Mouse (Mus musculus): ENCODE results near the gene Slc7a5. TPM values are rescaled to one million over a fixed set of nuclear protein-coding genes. Genes with fewer than 3 reads are reported as not detected.

The Slc7a5 gene
- polyA plus RNA-seq, 1 experiment from 2014 or later, result 11.6 TPM

GRCm38 (mm10) chr8:121930047-121930446 lies 22.6 kb upstream of the Slc7a5 start:
- Histone ChIP-seq H3K9me3 (ENCODE audit: control insufficient read depth, low read length) (no peaks in the 10 kb centered on the region), H3K4me3 (ENCODE audit: low read length) (no peak overlapping the region), H3K27ac (ENCODE audit: low read length) (no peak overlapping the region), H3K4me1 (ENCODE audit: control insufficient read depth, insufficient read depth, low read length) (no peaks in the 10 kb centered on the region), H3K4me2 (ENCODE audit: low read depth, low read length) (no peak overlapping the region), H3K9ac (ENCODE audit: low read depth, low read length) (no peak overlapping the region), H3K36me3 (ENCODE audit: control insufficient read depth, insufficient read depth, low read length) (no peaks in the 10 kb centered on the region), H3K27me3 (replicated peaks; ENCODE audit: control insufficient read depth, insufficient read depth, low read length) (no peaks in the 10 kb centered on the region)
- 78% methylated on average over 4 of the region's 4 CpGs for WGBS
- ATAC-seq, result no peak

DNA sequence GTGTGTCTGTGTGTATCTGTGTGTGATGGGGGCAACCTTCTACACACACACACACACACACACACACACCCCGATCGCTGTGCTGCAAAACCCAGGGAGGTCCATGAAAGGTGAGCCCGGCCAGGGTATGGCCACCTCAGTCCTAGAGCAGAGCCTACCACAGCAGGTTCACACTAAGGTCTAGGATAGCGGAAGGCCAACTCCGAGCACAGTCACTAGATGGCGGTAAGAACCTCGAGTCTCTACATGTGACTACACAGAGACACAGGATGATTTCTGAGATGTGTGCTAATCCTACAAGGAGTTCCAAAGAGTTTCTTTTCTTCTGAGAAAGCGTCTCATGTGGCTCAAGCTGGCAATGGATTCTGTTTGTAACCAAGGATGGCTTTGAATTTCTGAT lies 19.8 kb upstream of the Slc7a5 start:
- Histone ChIP-seq H3K36me3 (ENCODE audit: control insufficient read depth, insufficient read depth, low read length) (no peaks in the 10 kb centered on the region), H3K27ac (ENCODE audit: low read length) (no peak overlapping the region), H3K4me1 (ENCODE audit: control insufficient read depth, insufficient read depth, low read length) (no peaks in the 10 kb centered on the region), H3K4me3 (ENCODE audit: low read length) (no peak overlapping the region), H3K4me2 (ENCODE audit: low read depth, low read length) (no peak overlapping the region), H3K9me3 (ENCODE audit: control insufficient read depth, low read length) (no peaks in the 10 kb centered on the region), H3K9ac (ENCODE audit: low read depth, low read length) (no peak overlapping the region), H3K27me3 (replicated peaks; ENCODE audit: control insufficient read depth, insufficient read depth, low read length) (no peaks in the 10 kb centered on the region)
- ATAC-seq, result peak; percentile 60; the same call in 1 of the 2 replicates
- WGBS, result 33% methylated on average over 8 of the region's 8 CpGs

DNA sequence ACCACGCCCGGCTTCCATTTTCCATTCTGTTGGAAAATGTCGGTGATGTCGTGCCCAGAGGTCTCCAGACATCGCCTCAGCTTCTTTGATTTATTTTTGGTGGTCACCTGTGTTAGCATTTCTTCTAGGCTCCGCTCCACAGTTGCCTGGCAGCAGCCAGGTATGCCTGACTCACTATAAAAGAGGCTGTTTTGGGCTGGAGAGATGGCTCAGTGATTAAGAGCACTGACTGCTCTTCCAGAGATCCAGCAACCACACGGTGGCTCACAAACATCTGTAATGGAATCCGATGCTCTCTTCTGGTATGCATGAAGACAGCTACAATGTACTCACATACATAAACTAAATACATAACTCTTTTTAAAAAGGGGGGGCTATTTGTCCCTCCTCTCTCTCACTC lies 18.8 kb upstream of the Slc7a5 start:
- H3K4me1 ChIP-seq (ENCODE audit: control insufficient read depth, insufficient read depth, low read length), result no peaks in the 10 kb centered on the region; the same call in 1 of the 2 replicates
- H3K27me3 ChIP-seq (replicated peaks; ENCODE audit: control insufficient read depth, insufficient read depth, low read length), result no peaks in the 10 kb centered on the region
- no peak overlapping the region for H3K9ac ChIP-seq (ENCODE audit: low read depth, low read length)
- no peak for ATAC-seq
- WGBS, result 62% methylated on average over 8 of the region's 8 CpGs
- no peak overlapping the region for H3K4me2 ChIP-seq (ENCODE audit: low read depth, low read length)
- H3K27ac ChIP-seq (ENCODE audit: low read length), result no peak overlapping the region
- H3K4me3 ChIP-seq (ENCODE audit: low read length), result no peak overlapping the region
- H3K36me3 ChIP-seq (ENCODE audit: control insufficient read depth, insufficient read depth, low read length), result no peaks in the 10 kb centered on the region
- no peaks in the 10 kb centered on the region for H3K9me3 ChIP-seq (ENCODE audit: control insufficient read depth, low read length)

GRCm38 (mm10) chr8:121925624-121926023 lies 18.1 kb upstream of the Slc7a5 start:
- H3K4me3 ChIP-seq (ENCODE audit: low read length), result no peak overlapping the region
- H3K27ac ChIP-seq (ENCODE audit: low read length), result no peak overlapping the region
- WGBS, result 29% methylated on average over 10 of the region's 10 CpGs
- H3K9ac ChIP-seq (ENCODE audit: low read depth, low read length), result no peak overlapping the region
- no peaks in the 10 kb centered on the region for H3K27me3 ChIP-seq (replicated peaks; ENCODE audit: control insufficient read depth, insufficient read depth, low read length)
- H3K4me1 ChIP-seq (ENCODE audit: control insufficient read depth, insufficient read depth, low read length), result no peaks in the 10 kb centered on the region; the same call in 1 of the 2 replicates
- H3K36me3 ChIP-seq (ENCODE audit: control insufficient read depth, insufficient read depth, low read length), result no peaks in the 10 kb centered on the region
- H3K9me3 ChIP-seq (ENCODE audit: control insufficient read depth, low read length), result no peaks in the 10 kb centered on the region
- H3K4me2 ChIP-seq (ENCODE audit: low read depth, low read length), result no peak overlapping the region
- ATAC-seq, result no peak

- WGBS, result 72% methylated on average over 5 of the region's 5 CpGs
- Histone ChIP-seq H3K9ac (ENCODE audit: low read depth, low read length) (no peak overlapping the region), H3K4me2 (ENCODE audit: low read depth, low read length) (no peak overlapping the region), H3K36me3 (ENCODE audit: control insufficient read depth, insufficient read depth, low read length) (no peaks in the 10 kb centered on the region), H3K4me1 (ENCODE audit: control insufficient read depth, insufficient read depth, low read length) (peaks cover under 1% of the 10 kb centered on the region; the same call in 1 of the 2 replicates), H3K4me3 (ENCODE audit: low read length) (no peak overlapping the region), H3K27ac (ENCODE audit: low read length) (no peak overlapping the region), H3K9me3 (ENCODE audit: control insufficient read depth, low read length) (no peaks in the 10 kb centered on the region), H3K27me3 (replicated peaks; ENCODE audit: control insufficient read depth, insufficient read depth, low read length) (no peaks in the 10 kb centered on the region)
- 0 out of 2 replicates have a peak, but pooled peaks have one; percentile 21 for ATAC-seq
These were observed 17.2 kb upstream of the Slc7a5 start for GRCm38 (mm10) chr8:121924681-121925080.

DNA sequence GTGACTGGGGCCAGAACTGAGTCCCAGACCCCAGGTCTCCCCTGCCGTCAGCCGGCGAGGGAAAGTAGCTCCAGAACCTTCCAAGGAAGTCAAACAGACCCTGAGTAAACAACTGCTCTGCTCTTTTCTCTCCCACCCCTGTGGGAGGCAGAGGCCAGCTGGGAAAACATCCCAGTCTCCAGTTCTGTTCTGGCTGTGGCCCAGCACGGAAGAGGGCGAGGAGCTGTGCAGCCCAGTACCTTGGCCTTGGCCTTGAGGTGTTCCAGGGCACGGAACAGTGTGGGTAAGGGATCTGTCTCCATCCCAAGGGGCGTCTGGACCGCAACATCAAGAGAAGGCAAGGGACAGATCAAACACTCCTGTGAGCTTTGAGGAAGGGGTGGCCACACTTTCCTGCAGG lies 14.6 kb upstream of the Slc7a5 start:
- Histone ChIP-seq H3K36me3 (ENCODE audit: control insufficient read depth, insufficient read depth, low read length) (no peaks in the 10 kb centered on the region), H3K4me1 (ENCODE audit: control insufficient read depth, insufficient read depth, low read length) (peaks cover 2% of the 10 kb centered on the region; the same call in 1 of the 2 replicates), H3K4me3 (ENCODE audit: low read length) (no peak overlapping the region), H3K4me2 (ENCODE audit: low read depth, low read length) (no peak overlapping the region), H3K9ac (ENCODE audit: low read depth, low read length) (peak overlapping the region; percentile 23; the same call in 1 of the 2 replicates), H3K27ac (ENCODE audit: low read length) (peak overlapping the region; percentile 76), H3K27me3 (replicated peaks; ENCODE audit: control insufficient read depth, insufficient read depth, low read length) (no peaks in the 10 kb centered on the region), H3K9me3 (ENCODE audit: control insufficient read depth, low read length) (no peaks in the 10 kb centered on the region)
- ATAC-seq, result peak; percentile 57
- WGBS, result 33% methylated on average over 8 of the region's 8 CpGs

DNA sequence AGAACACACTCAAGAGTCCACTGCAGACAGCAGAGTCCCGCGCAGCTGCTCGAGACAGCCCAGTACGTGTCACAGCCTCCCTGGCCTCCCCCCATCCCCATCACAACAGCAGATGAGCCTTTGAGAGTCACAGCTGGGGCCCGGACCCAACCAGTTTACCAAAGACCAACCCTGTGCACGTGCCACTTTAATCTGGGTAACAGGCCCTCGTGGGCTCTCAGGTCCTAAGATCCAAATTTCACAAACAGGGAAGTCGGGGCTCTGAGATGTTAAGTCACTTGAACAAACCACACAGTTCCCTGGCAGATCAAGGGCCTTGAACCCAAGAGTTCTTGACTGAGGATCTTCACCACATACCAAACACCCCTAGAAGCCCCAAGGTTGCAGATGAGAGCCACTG lies 14.1 kb upstream of the Slc7a5 start:
- peak overlapping the region; percentile 76 for H3K27ac ChIP-seq (ENCODE audit: low read length)
- H3K9me3 ChIP-seq (ENCODE audit: control insufficient read depth, low read length), result no peaks in the 10 kb centered on the region
- H3K36me3 ChIP-seq (ENCODE audit: control insufficient read depth, insufficient read depth, low read length), result no peaks in the 10 kb centered on the region
- 81% methylated on average over 8 of the region's 8 CpGs for WGBS
- no peak for ATAC-seq
- no peak overlapping the region for H3K4me3 ChIP-seq (ENCODE audit: low read length)
- peaks cover 2% of the 10 kb centered on the region; the same call in 1 of the 2 replicates for H3K4me1 ChIP-seq (ENCODE audit: control insufficient read depth, insufficient read depth, low read length)
- H3K4me2 ChIP-seq (ENCODE audit: low read depth, low read length), result no peak overlapping the region
- H3K27me3 ChIP-seq (replicated peaks; ENCODE audit: control insufficient read depth, insufficient read depth, low read length), result no peaks in the 10 kb centered on the region
- H3K9ac ChIP-seq (ENCODE audit: low read depth, low read length), result peak overlapping the region; percentile 23; the same call in 1 of the 2 replicates

GRCm38 (mm10) chr8:121919731-121920130 lies 12.2 kb upstream of the Slc7a5 start:
- no peaks in the 10 kb centered on the region for H3K27me3 ChIP-seq (replicated peaks; ENCODE audit: control insufficient read depth, insufficient read depth, low read length)
- H3K36me3 ChIP-seq (ENCODE audit: control insufficient read depth, insufficient read depth, low read length), result no peaks in the 10 kb centered on the region
- H3K4me3 ChIP-seq (ENCODE audit: low read length), result no peak overlapping the region
- ATAC-seq, result no peak
- 34% methylated on average over 3 of the region's 3 CpGs for WGBS
- H3K9ac ChIP-seq (ENCODE audit: low read depth, low read length), result no peak overlapping the region
- no peaks in the 10 kb centered on the region for H3K9me3 ChIP-seq (ENCODE audit: control insufficient read depth, low read length)
- H3K27ac ChIP-seq (ENCODE audit: low read length), result no peak overlapping the region
- peaks cover 2% of the 10 kb centered on the region; the same call in 1 of the 2 replicates for H3K4me1 ChIP-seq (ENCODE audit: control insufficient read depth, insufficient read depth, low read length)
- no peak overlapping the region for H3K4me2 ChIP-seq (ENCODE audit: low read depth, low read length)

- ATAC-seq, result no peak
- Histone ChIP-seq H3K27me3 (replicated peaks; ENCODE audit: control insufficient read depth, insufficient read depth, low read length) (no peaks in the 10 kb centered on the region), H3K9me3 (ENCODE audit: control insufficient read depth, low read length) (no peaks in the 10 kb centered on the region), H3K4me2 (ENCODE audit: low read depth, low read length) (no peak overlapping the region), H3K36me3 (ENCODE audit: control insufficient read depth, insufficient read depth, low read length) (no peaks in the 10 kb centered on the region), H3K27ac (ENCODE audit: low read length) (no peak overlapping the region), H3K4me3 (ENCODE audit: low read length) (no peak overlapping the region), H3K9ac (ENCODE audit: low read depth, low read length) (no peak overlapping the region), H3K4me1 (ENCODE audit: control insufficient read depth, insufficient read depth, low read length) (peaks cover 2% of the 10 kb centered on the region; the same call in 1 of the 2 replicates)
- 70% methylated on average over 4 of the region's 4 CpGs for WGBS
These were observed 11.7 kb upstream of the Slc7a5 start for GRCm38 (mm10) chr8:121919158-121919557.

DNA sequence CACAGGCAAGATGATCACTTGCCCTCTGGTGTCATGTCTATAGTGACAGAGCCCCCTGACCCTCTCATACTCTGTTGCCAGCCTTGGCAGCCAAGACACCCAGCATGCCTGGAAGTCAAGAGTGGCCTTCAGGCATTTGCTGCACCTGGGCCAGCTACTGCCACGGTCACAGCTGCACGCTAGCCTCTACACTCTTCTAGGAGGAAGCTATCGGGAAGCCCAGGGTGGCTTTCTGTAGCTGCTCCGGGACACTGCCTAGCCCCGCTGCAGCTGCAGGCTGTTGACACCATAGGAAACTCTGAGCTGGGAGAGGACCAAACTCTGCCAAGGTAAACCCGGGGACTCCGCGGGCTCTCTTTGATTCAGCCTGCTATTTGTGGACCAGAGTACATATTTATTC lies 5.9 kb upstream of the Slc7a5 start:
- no peaks in the 10 kb centered on the region for H3K27me3 ChIP-seq (replicated peaks; ENCODE audit: control insufficient read depth, insufficient read depth, low read length)
- no peaks in the 10 kb centered on the region for H3K36me3 ChIP-seq (ENCODE audit: control insufficient read depth, insufficient read depth, low read length)
- no peaks in the 10 kb centered on the region for H3K9me3 ChIP-seq (ENCODE audit: control insufficient read depth, low read length)
- H3K4me2 ChIP-seq (ENCODE audit: low read depth, low read length), result no peak overlapping the region
- H3K27ac ChIP-seq (ENCODE audit: low read length), result no peak overlapping the region
- no peak overlapping the region for H3K4me3 ChIP-seq (ENCODE audit: low read length)
- no peak for ATAC-seq
- H3K9ac ChIP-seq (ENCODE audit: low read depth, low read length), result no peak overlapping the region
- 68% methylated on average over 8 of the region's 8 CpGs for WGBS
- peaks cover 3% of the 10 kb centered on the region for H3K4me1 ChIP-seq (ENCODE audit: control insufficient read depth, insufficient read depth, low read length)

Data from intestine, embryonic 16.5 days (tissue).